Mouse (Mus musculus): ENCODE results near the gene D1Ertd622e. TPM values are rescaled to one million over a fixed set of nuclear protein-coding genes. Genes with fewer than 3 reads are reported as not detected.

The D1Ertd622e gene
- polyA plus RNA-seq, 1 experiment from 2014 or later, result 25.2 TPM

- no peak overlapping the region for H3K9ac ChIP-seq (replicated peaks; ENCODE audit: low read length)
- no peaks in the 10 kb centered on the region for H3K9me3 ChIP-seq (replicated peaks; ENCODE audit: control insufficient read depth, low read length)
- H3K4me2 ChIP-seq (ENCODE audit: low read depth, low read length), result no peak overlapping the region
- H3K27ac ChIP-seq (replicated peaks; ENCODE audit: low read depth, low read length), result no peak overlapping the region
- ATAC-seq (replicated peaks; ENCODE audit: insufficient number of reproducible peaks, low FRiP score, low TSS enrichment, low read depth), result no peak
- H3K4me1 ChIP-seq (ENCODE audit: control insufficient read depth, insufficient read depth, low read length), result no peaks in the 10 kb centered on the region
- H3K36me3 ChIP-seq (replicated peaks; ENCODE audit: control insufficient read depth, insufficient read depth, low read depth, low read length), result no peaks in the 10 kb centered on the region
- no peak overlapping the region for H3K4me3 ChIP-seq (ENCODE audit: low read depth, low read length)
- WGBS, result 89% methylated on average over 4 of the region's 4 CpGs
- DNase-seq (ENCODE audit: low spot score), result no peak
- H3K27me3 ChIP-seq (ENCODE audit: control insufficient read depth, insufficient read depth, low read length), result no peaks in the 10 kb centered on the region
These were observed 93.9 kb downstream of the D1Ertd622e start for GRCm38 (mm10) chr1:97567956-97568355.

GRCm38 (mm10) chr1:97564641-97565040 lies 97.2 kb downstream of the D1Ertd622e start:
- Histone ChIP-seq H3K4me1 (ENCODE audit: control insufficient read depth, insufficient read depth, low read length) (no peaks in the 10 kb centered on the region), H3K36me3 (replicated peaks; ENCODE audit: control insufficient read depth, insufficient read depth, low read depth, low read length) (no peaks in the 10 kb centered on the region), H3K9me3 (replicated peaks; ENCODE audit: control insufficient read depth, low read length) (no peaks in the 10 kb centered on the region), H3K27me3 (ENCODE audit: control insufficient read depth, insufficient read depth, low read length) (no peaks in the 10 kb centered on the region), H3K4me2 (ENCODE audit: low read depth, low read length) (no peak overlapping the region), H3K27ac (replicated peaks; ENCODE audit: low read depth, low read length) (no peak overlapping the region), H3K9ac (replicated peaks; ENCODE audit: low read length) (no peak overlapping the region), H3K4me3 (ENCODE audit: low read depth, low read length) (no peak overlapping the region)
- no peak for ATAC-seq (replicated peaks; ENCODE audit: insufficient number of reproducible peaks, low FRiP score, low TSS enrichment, low read depth)
- WGBS, result 96% methylated on average over 1 of the region's 1 CpGs
- DNase-seq (ENCODE audit: low spot score), result no peak

GRCm38 (mm10) chr1:97562867-97563266 lies 99.0 kb downstream of the D1Ertd622e start:
- no peaks in the 10 kb centered on the region for H3K4me1 ChIP-seq (ENCODE audit: control insufficient read depth, insufficient read depth, low read length)
- H3K27me3 ChIP-seq (ENCODE audit: control insufficient read depth, insufficient read depth, low read length), result no peaks in the 10 kb centered on the region
- no peak overlapping the region for H3K4me3 ChIP-seq (ENCODE audit: low read depth, low read length)
- H3K36me3 ChIP-seq (replicated peaks; ENCODE audit: control insufficient read depth, insufficient read depth, low read depth, low read length), result no peaks in the 10 kb centered on the region
- ATAC-seq (replicated peaks; ENCODE audit: insufficient number of reproducible peaks, low FRiP score, low TSS enrichment, low read depth) (no peak), DNase-seq (ENCODE audit: low spot score) (no peak)
- H3K9ac ChIP-seq (replicated peaks; ENCODE audit: low read length), result no peak overlapping the region
- H3K9me3 ChIP-seq (replicated peaks; ENCODE audit: control insufficient read depth, low read length), result no peaks in the 10 kb centered on the region
- no peak overlapping the region for H3K27ac ChIP-seq (replicated peaks; ENCODE audit: low read depth, low read length)
- WGBS, result 83% methylated on average over 3 of the region's 3 CpGs
- H3K4me2 ChIP-seq (ENCODE audit: low read depth, low read length), result no peak overlapping the region

Other genes starting within 250 kb of the D1Ertd622e start
- gene Gin1, start 108.1 kb upstream of the D1Ertd622e start, polyA plus RNA-seq (2014; fragmentation: Nextera tagmentation; extraction: Ambion mirVana), result 12.9 and 13.9 TPM in 2 replicates
- gene Ppip5k2, start 108.3 kb upstream of the D1Ertd622e start, polyA plus RNA-seq (2014; fragmentation: Nextera tagmentation; extraction: Ambion mirVana), result 49.6 and 52.0 TPM in 2 replicates